Mouse (Mus musculus) bone marrow macrophage, adult 2 months (primary cell): ENCODE data around the gene Pf4.

Experiments
- CTCF ChIP-seq: IDR thresholded peaks from 2 replicates; pipeline ENCODE4 v1.5.1; 2012; ENCODE audit warnings: low read depth, mild to moderate bottlenecking, low read length, moderate library complexity
- POLR2A ChIP-seq: IDR thresholded peaks from 2 replicates; pipeline ENCODE4 v1.6.1; 2012; ENCODE audit warnings: mild to moderate bottlenecking, low read depth, low read length, borderline replicate concordance

GRCm38 (mm10) chr5:90790074-90790502 lies 17.9 kb downstream of the Pf4 start:
- no peak for TF ChIP-seq CTCF
- no peak for TF ChIP-seq POLR2A
